Comparison of ENCODE assay signal across 8 mouse cellular contexts in the genomic region with DNA sequence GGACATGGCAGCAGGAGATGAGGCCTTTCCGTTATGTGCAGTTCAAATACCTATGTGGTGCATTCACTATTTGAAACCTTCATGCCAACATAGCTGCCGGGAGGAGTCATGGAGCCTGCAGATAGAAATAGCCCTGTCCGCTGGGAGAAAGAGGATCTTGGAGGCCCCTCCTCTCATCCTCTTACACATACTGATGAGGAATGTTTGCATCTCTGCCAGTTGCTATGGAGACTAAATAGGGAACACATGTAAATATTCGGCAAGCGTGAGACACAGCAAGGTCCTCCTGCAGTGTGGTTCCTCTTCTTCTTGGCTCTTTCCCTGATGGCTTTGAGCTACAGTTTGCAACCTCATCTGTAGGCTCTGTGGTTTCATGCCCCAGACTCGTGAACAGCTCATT. TPM values are rescaled to one million over a fixed set of nuclear protein-coding genes. Genes with fewer than 3 reads are reported as not detected.
A peak's percentile ranks its signal among the peaks of the same experiment; 100 is the strongest.
DNase-seq lines count a peak whose midpoint lies in the region; ATAC-seq and TF ChIP-seq lines count a peak whose summit lies in the region.

No protein-coding gene starts in this region.

- TF ChIP-seq RAD21 in MEL (IDR thresholded peaks at IDR 0.05; ENCODE audit: low read depth, low read length) = no peak

- WGBS in forebrain, embryonic 16.5 days = 17% methylated on average over 6 of the region's 6 CpGs
- WGBS in hindbrain, postnatal 0 days = 10% methylated on average over 6 of the region's 6 CpGs

- no peak overlapping the region for H3K27ac ChIP-seq in MEL (ENCODE audit: control insufficient read depth, low read depth, low read length)
- H3K27ac ChIP-seq in forebrain, embryonic 16.5 days (ENCODE audit: low read length) = no peak overlapping the region
- H3K27ac ChIP-seq in hindbrain, postnatal 0 days = no peak overlapping the region

- DNase-seq in 3T3-L1 (ENCODE audit: low read depth, low spot score) = peak; percentile 100
- peak; percentile 92 for DNase-seq in MEL (ENCODE audit: low read depth, low spot score)
- DNase-seq in hindbrain, postnatal 0 days (ENCODE audit: low spot score) = peak; percentile 73
- peak; percentile 58 to 62 for DNase-seq in lung, postnatal 4 days
- peak; percentile 69 for DNase-seq in splenic B cell, adult 2 months (ENCODE audit: low read depth, low spot score)
- no peak for DNase-seq in thymus, postnatal 10 days (ENCODE audit: low spot score in 2 of 2)
- DNase-seq in urinary bladder, postnatal 36 days (ENCODE audit: low spot score in 2 of 2) = no peak

- H3K4me1 ChIP-seq in MEL (ENCODE audit: control insufficient read depth in 1 of 2, insufficient read depth in 2 of 2, low read length in 2 of 2) = peaks cover 0 to 31% of the 10 kb centered on the region in 2 experiments; a peak in 3 of 4 replicates
- H3K4me1 ChIP-seq in forebrain, embryonic 16.5 days (replicated peaks; ENCODE audit: control insufficient read depth, insufficient read depth, low read length) = peaks cover 8% of the 10 kb centered on the region
- H3K4me1 ChIP-seq in hindbrain, postnatal 0 days (ENCODE audit: insufficient read depth, low read length) = peaks cover 9% of the 10 kb centered on the region

- H3K9me3 ChIP-seq in MEL (replicated peaks; ENCODE audit: insufficient read depth, low read length) = no peaks in the 10 kb centered on the region
- no peaks in the 10 kb centered on the region for H3K9me3 ChIP-seq in forebrain, embryonic 16.5 days (ENCODE audit: control insufficient read depth, low read length)
- no peaks in the 10 kb centered on the region for H3K9me3 ChIP-seq in hindbrain, postnatal 0 days (ENCODE audit: low read length)

- no peak overlapping the region for H3K4me3 ChIP-seq in MEL (ENCODE audit: control insufficient read depth in 1 of 2, insufficient read depth in 1 of 2, low read depth in 2 of 2, low read length in 2 of 2)
- no peak overlapping the region for H3K4me3 ChIP-seq in forebrain, embryonic 16.5 days (replicated peaks; ENCODE audit: low read length)
- H3K4me3 ChIP-seq in hindbrain, postnatal 0 days (ENCODE audit: low read length) = no peak overlapping the region

- no peak for TF ChIP-seq CTCF in MEL (IDR thresholded peaks at IDR 0.05 in 2 of 3, conservative IDR thresholded peaks at IDR 0.05 in 1 of 3; ENCODE audit: control insufficient read depth in 1 of 3, insufficient read depth in 1 of 3, low read depth in 2 of 3, low read length in 3 of 3, poor library complexity in 1 of 3, severe bottlenecking in 1 of 3)
- no peak for TF ChIP-seq CTCF in hindbrain, postnatal 0 days (IDR thresholded peaks at IDR 0.05; ENCODE audit: low read depth)

- no peak overlapping the region for H3K9ac ChIP-seq in MEL (ENCODE audit: control insufficient read depth, low read depth, low read length, poor library complexity, severe bottlenecking)
- no peak overlapping the region for H3K9ac ChIP-seq in forebrain, embryonic 16.5 days (replicated peaks; ENCODE audit: low read depth, low read length)
- no peak overlapping the region for H3K9ac ChIP-seq in hindbrain, postnatal 0 days (replicated peaks; ENCODE audit: low read length)

- no peak for TF ChIP-seq POLR2A in MEL (IDR thresholded peaks at IDR 0.05; ENCODE audit: control insufficient read depth in 1 of 2, insufficient read depth in 1 of 2, low read depth in 1 of 2, low read length in 2 of 2, poor library complexity in 1 of 2)

- peak; percentile 94 for ATAC-seq in forebrain, embryonic 16.5 days
- peak; percentile 87 for ATAC-seq in hindbrain, postnatal 0 days

- H3K36me3 ChIP-seq in MEL (ENCODE audit: control insufficient read depth in 1 of 2, insufficient read depth in 2 of 2, low read length in 2 of 2) = peaks cover 0 to 29% of the 10 kb centered on the region in 2 experiments; a peak in 2 of 4 replicates
- H3K36me3 ChIP-seq in forebrain, embryonic 16.5 days (ENCODE audit: control insufficient read depth, insufficient read depth) = no peaks in the 10 kb centered on the region
- no peaks in the 10 kb centered on the region for H3K36me3 ChIP-seq in hindbrain, postnatal 0 days (ENCODE audit: insufficient read depth, low read length)
- no peaks in the 10 kb centered on the region for H3K36me3 ChIP-seq in splenic B cell, adult 2 months (ENCODE audit: control insufficient read depth, insufficient read depth, low read length, poor library complexity, severe bottlenecking)

- no peak overlapping the region for H3K4me2 ChIP-seq in forebrain, embryonic 16.5 days (ENCODE audit: low read length)
- no peak overlapping the region for H3K4me2 ChIP-seq in hindbrain, postnatal 0 days (ENCODE audit: low read depth, low read length)

- H3K27me3 ChIP-seq in MEL (ENCODE audit: control insufficient read depth in 1 of 2, insufficient read depth in 2 of 2, low read length in 2 of 2) = peaks cover 0 to 3% of the 10 kb centered on the region in 2 experiments; a peak in 2 of 4 replicates
- H3K27me3 ChIP-seq in forebrain, embryonic 16.5 days (replicated peaks; ENCODE audit: control insufficient read depth, insufficient read depth, low read length) = no peaks in the 10 kb centered on the region
- H3K27me3 ChIP-seq in hindbrain, postnatal 0 days (ENCODE audit: insufficient read depth, low read length) = no peaks in the 10 kb centered on the region
- H3K27me3 ChIP-seq in splenic B cell, adult 2 months (ENCODE audit: control insufficient read depth, insufficient read depth, low read length, poor library complexity, severe bottlenecking) = no peaks in the 10 kb centered on the region

- no peaks in the 10 kb centered on the region for H3K79me2 ChIP-seq in MEL (ENCODE audit: control insufficient read depth, insufficient read depth, low read length, poor library complexity)

- peak in 1 of 2 experiments; percentile 10; a peak in 1 of 4 replicates for TF ChIP-seq EP300 in MEL (IDR thresholded peaks at IDR 0.05; ENCODE audit: low read depth in 1 of 2, low read length in 2 of 2)

TF ChIP-seq in MEL, 35 proteins besides CTCF, POLR2A, EP300 and RAD21:
- TF ChIP-seq MYC (IDR thresholded peaks at IDR 0.05; ENCODE audit: low read depth, low read length) (peak; percentile 69; the same call in 1 of the 2 replicates), TAL1 (IDR thresholded peaks at IDR 0.05; ENCODE audit: low read length) (no peak), JUND (IDR thresholded peaks at IDR 0.05; ENCODE audit: low read depth, low read length) (no peak), USF1 (IDR thresholded peaks at IDR 0.05; ENCODE audit: low read depth, low read length) (no peak), SIN3A (IDR thresholded peaks at IDR 0.05; ENCODE audit: low read length) (peak; percentile 57), MXI1 (IDR thresholded peaks at IDR 0.05; ENCODE audit: low read depth, low read length) (peak; percentile 46; the same call in 1 of the 2 replicates), POLR2AphosphoS5 (IDR thresholded peaks at IDR 0.05; ENCODE audit: borderline replicate concordance, low read depth, low read length) (no peak), TBP (IDR thresholded peaks at IDR 0.05; ENCODE audit: low read depth, low read length) (peak; percentile 53; the same call in 1 of the 2 replicates)

RNA-seq across cellular contexts. Expression of a gene that starts 42.5 kb away (rescaled TPM):
- total RNA-seq in MEL (2012; rRNA removed) = 43.8 and 58.5 TPM in 2 replicates
- 100 to 1,000 TPM in 1 of 2 experiments, 10 to 100 TPM in 1; 53.9 to 226 TPM for polyA plus RNA-seq in MEL (2012; ENCODE audit: insufficient read depth in 1 of 2, insufficient read length in 2 of 2, low read depth in 1 of 2, low replicate concordance in 2 of 2, missing spikeins in 1 of 2)
- polyA plus RNA-seq in forebrain, embryonic 16.5 days (2015; fragmentation: Nextera tagmentation; extraction: Ambion mirVana) = 1.3 and 2.0 TPM in 2 replicates
- total RNA-seq in hindbrain, postnatal 0 days (2014; rRNA removed) = 7.0 and 10.4 TPM in 2 replicates
- polyA plus RNA-seq in hindbrain, postnatal 0 days (2015; fragmentation: Nextera tagmentation; extraction: Ambion mirVana) = 5.2 and 6.0 TPM in 2 replicates

Comparison
In these comparisons a context has a peak if more than half of its experiments do, and no peak if none do; other contexts are left out.
1. DNase-seq: peak in 3T3-L1 (single experiment), MEL (single experiment), hindbrain, postnatal 0 days (single experiment), lung, postnatal 4 days (2 of 2) and splenic B cell, adult 2 months (single experiment); none in thymus, postnatal 10 days (0 of 2) and urinary bladder, postnatal 36 days (0 of 2).